Mouse (Mus musculus) neural tube, embryonic 10.5 days (tissue): ENCODE measurements at regions not wholly inside any gene's neighbourhood (a gene's known extent, or its start where the extent isn't known, plus 50 kb on each side); places are given as distances from the start of the nearest gene placed in this dataset.

Experiments used
- DNase-seq: peaks from one replicate; pipeline ENCODE4 v3.0.0-alpha.2; 2017; ENCODE audit warnings: low spot score; ENCODE audit errors: extremely low spot score

GRCm38 (mm10) chr2:30525295-30525694 is 51.3 kb upstream of the Ier5l start:
- no peak for DNase-seq

DNA sequence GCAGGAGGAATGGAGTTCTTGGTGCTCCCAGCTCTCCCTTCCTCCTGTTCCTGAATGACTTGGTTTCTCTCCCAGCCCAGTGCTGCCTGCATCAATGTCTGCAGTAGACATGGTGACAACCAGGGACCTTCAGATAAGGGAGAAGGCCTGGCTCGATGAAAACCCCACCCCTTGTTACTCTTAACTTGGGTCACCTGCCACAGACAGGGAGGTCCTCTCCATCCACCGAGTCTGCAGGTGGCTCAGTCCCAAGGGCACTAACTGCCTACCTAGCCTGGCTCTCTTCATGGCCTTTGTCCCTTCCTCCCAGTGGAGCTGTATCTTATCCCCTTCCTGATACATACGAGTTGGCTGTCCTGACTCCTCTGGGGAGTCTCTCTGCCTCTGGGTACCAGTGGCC is 51.8 kb upstream of the Ier5l start:
- no peak for DNase-seq

GRCm38 (mm10) chr2:30527495-30527894 is 53.5 kb upstream of the Ier5l start:
- no peak for DNase-seq

DNA sequence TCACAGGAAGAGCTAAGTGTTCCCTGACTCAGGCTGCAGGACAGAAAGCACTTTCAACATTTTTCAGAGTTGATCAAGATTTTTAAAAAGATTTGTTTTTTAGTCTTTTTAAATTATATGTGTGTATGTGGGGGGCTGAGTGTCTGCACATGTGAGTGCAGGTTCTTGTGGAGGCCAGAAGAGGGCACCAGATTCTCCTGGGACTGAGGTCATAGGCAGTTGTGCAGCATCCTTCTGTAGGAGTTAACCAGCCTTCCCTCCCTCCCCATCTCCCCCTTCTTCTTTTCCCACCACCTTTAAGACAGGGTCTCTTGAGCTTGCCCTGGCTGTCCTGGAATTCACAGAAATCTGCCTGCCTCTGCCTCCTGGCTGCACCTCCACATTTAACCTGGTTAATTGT is 58.9 kb upstream of the Ier5l start:
- DNase-seq, result no peak

DNA sequence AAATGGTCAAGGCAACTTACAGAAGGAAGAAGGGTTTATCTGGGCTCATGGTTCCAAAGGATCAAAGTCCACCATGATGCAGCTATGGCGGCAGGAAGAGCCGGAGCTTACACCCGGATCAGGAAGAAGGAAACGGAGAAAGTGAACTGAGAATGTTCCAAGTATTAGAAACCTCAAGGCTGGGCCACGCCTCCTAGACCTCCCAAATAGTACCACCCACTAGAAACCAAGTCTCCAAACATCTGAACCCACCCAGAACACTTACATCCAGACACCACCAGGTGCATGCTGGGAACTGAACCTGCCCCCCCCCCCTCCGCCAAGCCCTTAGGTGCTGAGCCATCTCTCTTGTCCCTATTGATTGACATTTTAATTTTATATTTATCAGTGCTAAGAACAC is 59.3 kb upstream of the Ier5l start:
- no peak for DNase-seq

- no peak for DNase-seq
These were observed 60.4 kb upstream of the Cstad start for GRCm38 (mm10) chr2:30534485-30534884.

DNA sequence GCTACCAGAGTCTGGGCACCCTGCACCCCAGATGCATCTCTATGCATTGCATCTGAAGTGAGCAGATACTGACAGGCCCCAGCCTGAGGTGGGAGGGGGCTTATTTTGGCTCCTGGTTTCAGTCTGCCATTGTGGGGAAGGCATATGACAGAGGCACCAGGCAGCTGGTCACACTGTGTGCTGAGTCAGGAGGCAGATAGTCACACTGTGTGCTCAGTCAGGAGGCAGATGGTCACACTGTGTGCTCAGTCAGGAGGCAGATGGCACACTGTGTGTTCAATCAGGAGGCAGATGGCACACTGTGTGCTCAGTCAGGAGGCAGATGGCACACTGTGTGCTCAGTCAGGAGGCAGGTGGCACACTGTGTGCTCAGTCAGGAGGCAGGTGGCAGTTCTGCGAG is 55.5 kb upstream of the Cstad start:
- no peak for DNase-seq

DNA sequence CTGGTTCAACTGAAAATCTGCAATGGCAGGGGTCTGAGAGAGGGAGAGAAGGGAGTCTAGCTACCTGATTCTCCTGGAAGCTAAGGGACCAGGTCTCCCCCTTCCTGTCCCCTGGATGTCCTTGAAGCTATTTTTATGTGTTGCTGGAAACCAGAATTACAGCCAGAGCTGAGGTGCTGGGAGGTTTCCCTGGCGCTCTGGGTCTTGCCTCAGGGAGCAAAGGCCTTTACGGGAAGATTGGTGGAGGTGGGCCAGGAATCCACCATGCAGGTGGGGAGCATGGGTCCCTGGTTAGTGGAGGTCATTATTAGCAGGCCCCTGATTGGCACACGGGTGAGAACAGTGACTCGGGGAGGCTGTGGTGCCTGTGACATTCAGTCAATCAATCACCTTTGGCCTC is 53.3 kb upstream of the Cstad start:
- DNase-seq, result no peak

- peak; percentile 95 for DNase-seq
These were observed 49.9 kb upstream of the Cstad start for GRCm38 (mm10) chr2:30544782-30545435.
